Mouse (Mus musculus) forebrain, embryonic 11.5 days (tissue): ENCODE results near the gene Tmc2. TPM values are rescaled to one million over a fixed set of nuclear protein-coding genes. Genes with fewer than 3 reads are reported as not detected.

Experiments
- ATAC-seq: fragments of 200-750 bp; cut with Nextera tagmentation; replicated peaks from 2 replicates; pipeline ENCODE4 v1.8.0; 2017; ENCODE audit warnings: moderate TSS enrichment; ENCODE audit not compliant: low FRiP score
- DNase-seq: peaks from one replicate; pipeline ENCODE4 v3.0.0-alpha.2; 2017; ENCODE audit warnings: low spot score
- H3K27ac ChIP-seq: fragments of 300-500 bp; sonication (generic); 2 replicates; pipeline ENCODE4 v1.5.1; 2014; ENCODE audit warnings: low read depth, low read length
- H3K27me3 ChIP-seq: fragments of 300-500 bp; sonication (generic); 2 replicates; pipeline ENCODE4 v1.6.1; 2014; ENCODE audit warnings: mild to moderate bottlenecking, low read length, mixed read lengths; ENCODE audit not compliant: control insufficient read depth, insufficient read depth
- H3K36me3 ChIP-seq: fragments of 300-500 bp; sonication (generic); 2 replicates; pipeline ENCODE4 v1.6.1; 2014; ENCODE audit warnings: mild to moderate bottlenecking, low read length, moderate library complexity, mixed read lengths; ENCODE audit not compliant: control insufficient read depth, insufficient read depth
- H3K4me1 ChIP-seq: fragments of 300-500 bp; sonication (generic); replicated peaks from 2 replicates; pipeline ENCODE4 v1.6.1; 2014; ENCODE audit warnings: low read length, mixed read lengths; ENCODE audit not compliant: control insufficient read depth, insufficient read depth
- H3K4me2 ChIP-seq: fragments of 300-500 bp; sonication (generic); 2 replicates; pipeline ENCODE4 v1.6.1; 2014; ENCODE audit warnings: low read depth, mild to moderate bottlenecking, low read length, moderate library complexity, mixed read lengths; ENCODE audit not compliant: severe bottlenecking
- H3K4me3 ChIP-seq: fragments of 300-500 bp; sonication (generic); 2 replicates; pipeline ENCODE4 v1.5.1; 2014; ENCODE audit warnings: low read depth, low read length
- H3K9ac ChIP-seq: fragments of 300-500 bp; sonication (generic); 2 replicates; pipeline ENCODE4 v1.6.1; 2014; ENCODE audit warnings: low read length
- H3K9me3 ChIP-seq: fragments of 300-500 bp; sonication (generic); 2 replicates; pipeline ENCODE4 v1.6.1; 2016; ENCODE audit warnings: low read length, mixed read lengths; ENCODE audit not compliant: control insufficient read depth
- WGBS: fragments of 180-500 bp; shearing (Covaris S2); extraction: QIAGEN DNeasy Blood & Tissue Kit; methylation state at CpG from one replicate; pipeline ENCODE4 v1.1.7; 2014; 5-methylcytosine and 5-hydroxymethylcytosine counted together
- polyA plus RNA-seq: library from polyadenylated mRNA; unstranded; fragments of >200 nt; fragmentation: Nextera tagmentation; extraction: Ambion mirVana; gene quantifications from 2 replicates; pipeline ENCODE4 v1.2.1, GENCODE M21; 2014

Gene Tmc2
- polyA plus RNA-seq, 1 experiment from 2014 or later, result 0.05 TPM

DNA sequence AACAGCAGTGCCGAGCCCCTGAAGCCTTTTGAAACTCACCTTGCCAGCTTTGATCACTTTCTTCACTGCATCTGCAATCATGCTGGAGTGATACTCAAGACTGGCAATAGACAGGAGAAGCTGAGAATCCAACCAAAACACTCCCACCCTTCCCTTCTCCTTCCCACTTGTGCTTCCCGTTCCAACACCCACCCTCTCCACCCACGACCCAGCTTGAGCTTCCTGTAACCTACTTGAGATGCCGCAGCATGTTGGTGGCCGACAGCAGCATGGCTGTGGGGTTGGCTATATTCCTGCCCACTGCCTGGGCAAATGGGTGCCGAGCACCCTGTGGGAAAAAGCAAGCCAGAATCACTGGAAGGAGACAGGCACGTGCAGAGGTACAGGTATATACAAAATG lies 85.2 kb downstream of the Tmc2 start:
- peaks cover 14% of the 10 kb centered on the region for H3K4me1 ChIP-seq
- H3K27ac ChIP-seq, result no peak overlapping the region
- H3K9ac ChIP-seq, result no peak overlapping the region
- H3K27me3 ChIP-seq, result no peaks in the 10 kb centered on the region
- ATAC-seq, result no peak
- no peaks in the 10 kb centered on the region for H3K9me3 ChIP-seq
- WGBS, result 76% methylated on average over 7 of the region's 7 CpGs
- no peak overlapping the region for H3K4me3 ChIP-seq
- DNase-seq, result no peak
- peaks cover 27% of the 10 kb centered on the region for H3K36me3 ChIP-seq
- no peak overlapping the region for H3K4me2 ChIP-seq

DNA sequence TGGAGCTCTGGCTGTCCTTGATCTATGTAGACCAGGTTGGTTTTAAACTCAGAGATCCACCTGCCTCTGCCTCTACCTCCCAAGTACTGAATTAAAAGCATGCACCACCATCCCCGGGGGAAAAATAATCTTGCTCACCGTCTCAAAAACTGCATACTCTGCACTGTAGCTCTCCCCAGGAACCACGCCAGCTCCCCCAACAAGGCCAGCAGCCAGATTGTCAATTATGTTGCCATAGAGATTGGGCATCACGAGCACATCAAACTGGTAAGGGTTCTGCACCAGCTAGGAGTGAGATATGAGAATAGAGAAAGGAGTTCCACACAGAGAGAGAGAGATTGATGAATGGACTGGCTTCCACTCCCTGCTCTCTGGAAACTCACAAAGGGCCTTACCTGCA lies 85.8 kb downstream of the Tmc2 start:
- Histone ChIP-seq H3K27me3 (no peaks in the 10 kb centered on the region), H3K27ac (no peak overlapping the region), H3K4me3 (no peak overlapping the region), H3K9ac (no peak overlapping the region), H3K36me3 (peaks cover 22% of the 10 kb centered on the region), H3K9me3 (no peaks in the 10 kb centered on the region), H3K4me1 (peaks cover 9% of the 10 kb centered on the region; the same call in 1 of the 2 replicates), H3K4me2 (no peak overlapping the region)
- DNase-seq (no peak), ATAC-seq (no peak)
- 79% methylated on average over 4 of the region's 4 CpGs for WGBS

DNA sequence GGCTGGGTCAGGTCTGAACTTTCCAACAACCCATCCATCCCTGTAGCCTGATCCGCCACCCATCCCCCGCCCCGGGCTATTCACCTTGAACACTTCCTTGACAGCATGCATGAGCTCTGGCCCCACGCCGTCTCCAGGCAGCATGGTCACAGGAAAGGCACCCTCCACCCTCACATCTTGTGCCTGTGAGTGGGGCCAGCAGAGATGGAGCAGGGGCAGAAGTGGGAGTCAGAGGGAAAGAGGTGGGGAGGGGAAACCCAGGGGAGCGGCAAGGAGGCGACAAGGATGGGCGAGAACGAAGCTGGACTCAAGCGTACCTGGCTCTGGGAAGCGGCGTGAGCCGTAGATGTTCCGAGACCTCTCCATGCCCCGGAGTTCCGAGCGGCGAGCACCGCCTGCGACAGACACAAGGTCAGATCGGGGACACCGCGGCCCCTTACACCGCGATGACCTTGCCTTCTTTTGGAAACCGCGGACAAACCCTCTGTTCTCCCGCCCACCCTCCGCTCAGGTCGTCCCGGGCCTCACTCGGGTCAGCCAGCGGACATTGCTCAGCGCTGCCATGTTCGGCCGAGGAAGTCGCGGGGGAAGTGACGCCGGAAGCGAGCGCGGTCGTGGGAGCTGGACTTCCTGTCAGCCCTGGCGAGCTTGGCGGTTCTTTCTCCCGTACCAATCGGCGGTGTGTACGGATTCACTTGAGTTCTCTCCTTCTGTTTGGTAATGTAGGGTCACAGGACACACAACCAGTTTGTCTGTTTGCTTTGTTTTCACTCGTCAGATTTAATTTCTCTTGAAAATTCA lies 89.1 kb downstream of the Tmc2 start, which contains the start of gene Idh3b:
Gene Idh3b (minus strand): TSS at position 694 of the 801 bp plus-strand sequence.
- ATAC-seq, result peak; percentile 89
- H3K9ac ChIP-seq, result peak within 1 kb of the TSS; percentile 83
- DNase-seq, result peak; percentile 94
- H3K4me3 ChIP-seq, result peak within 1 kb of the TSS; percentile 81
- under 1% methylated on average over 51 of the region's 51 CpGs for WGBS
- no peak within 1 kb of the TSS for H3K27ac ChIP-seq
- H3K27me3 ChIP-seq, result no peaks in the 10 kb centered on the region
- no peaks in the 10 kb centered on the region for H3K9me3 ChIP-seq
- peaks cover 3% of the 10 kb centered on the region for H3K36me3 ChIP-seq
- peak within 1 kb of the TSS; percentile 98 for H3K4me2 ChIP-seq
- 0 out of 2 replicates have a peak, but pooled peaks cover 3% of the 10 kb centered on the region for H3K4me1 ChIP-seq

DNA sequence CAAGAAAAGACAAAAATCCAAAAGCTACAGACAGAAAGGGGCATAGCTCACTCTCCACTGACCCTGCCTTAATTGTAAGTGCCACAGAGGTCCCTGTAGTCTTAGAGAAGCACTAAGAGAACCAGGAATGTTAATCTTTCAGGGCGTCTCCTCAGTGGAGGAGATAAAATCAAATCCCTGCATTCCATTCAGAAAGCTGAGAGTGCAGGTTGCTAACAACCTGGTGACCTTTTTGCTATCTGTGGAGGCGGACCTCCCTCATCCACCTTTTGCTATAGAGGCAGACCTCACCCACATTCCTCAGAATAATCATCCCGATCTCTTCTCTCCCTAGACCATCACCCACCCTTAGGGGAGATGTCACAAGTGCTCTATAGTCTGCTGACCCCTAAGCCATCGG lies 94.1 kb downstream of the Tmc2 start:
- no peak for DNase-seq
- H3K4me1 ChIP-seq, result 0 out of 2 replicates have a peak, but pooled peaks cover 2% of the 10 kb centered on the region
- ATAC-seq, result no peak

DNA sequence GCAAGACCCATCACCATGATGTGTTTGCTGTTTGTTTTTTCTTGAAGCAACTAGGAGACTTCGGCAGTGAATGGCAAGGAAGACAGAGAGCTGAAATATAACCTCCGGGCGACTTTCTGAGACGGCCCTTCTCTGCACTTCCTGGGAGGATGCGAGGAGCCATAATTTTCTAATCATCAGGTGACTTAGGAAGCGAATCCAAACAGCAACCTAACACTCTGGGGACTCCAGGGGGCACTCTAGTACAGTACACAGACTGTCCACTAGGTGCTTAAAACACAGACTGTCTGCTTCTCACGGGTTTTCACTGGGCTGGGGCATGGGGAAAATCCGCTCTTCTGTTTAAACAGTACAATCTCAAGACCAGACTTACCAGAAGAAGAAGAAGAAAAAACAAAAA lies 96.4 kb downstream of the Tmc2 start:
- DNase-seq, result peak; percentile 71
- Histone ChIP-seq H3K4me1 (peaks cover 6% of the 10 kb centered on the region), H3K9me3 (no peaks in the 10 kb centered on the region), H3K27me3 (peaks cover 2% of the 10 kb centered on the region; the same call in 1 of the 2 replicates), H3K27ac (no peak overlapping the region), H3K4me2 (no peak overlapping the region), H3K4me3 (no peak overlapping the region), H3K36me3 (no peaks in the 10 kb centered on the region), H3K9ac (no peak overlapping the region)
- no peak for ATAC-seq
- WGBS, result 15% methylated on average over 8 of the region's 8 CpGs

More for the DNA sequence above, 94.1 kb downstream of the Tmc2 start:
- Histone ChIP-seq H3K9ac (no peak overlapping the region), H3K4me3 (no peak overlapping the region), H3K9me3 (no peaks in the 10 kb centered on the region), H3K36me3 (no peaks in the 10 kb centered on the region), H3K27me3 (peaks cover 2% of the 10 kb centered on the region; the same call in 1 of the 2 replicates), H3K27ac (no peak overlapping the region), H3K4me2 (no peak overlapping the region)
- 68% methylated on average over 4 of the region's 4 CpGs for WGBS

DNA sequence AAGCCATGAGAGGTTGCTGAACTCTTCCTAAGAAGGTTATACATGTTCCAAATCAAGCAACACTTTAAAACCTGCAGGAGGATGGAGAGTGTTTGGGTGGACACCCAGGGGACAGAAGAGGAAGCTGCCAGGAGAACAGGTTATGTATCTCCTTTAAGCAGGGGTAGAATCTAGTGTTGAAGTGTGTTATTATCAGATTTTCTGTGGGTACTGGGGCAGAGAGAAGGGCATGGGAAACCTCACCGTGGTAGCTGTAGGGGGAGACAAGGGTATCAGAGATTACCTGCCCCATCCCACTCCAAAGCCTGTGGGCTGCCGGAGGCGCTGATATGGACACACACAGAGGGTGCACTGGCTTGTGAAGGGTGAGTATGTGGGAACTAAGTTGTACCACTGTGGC lies 98.0 kb downstream of the Tmc2 start:
- no peak overlapping the region for H3K4me2 ChIP-seq
- H3K9ac ChIP-seq, result peak overlapping the region; percentile 16
- no peak overlapping the region for H3K27ac ChIP-seq
- no peaks in the 10 kb centered on the region for H3K9me3 ChIP-seq
- WGBS, result 26% methylated on average over 3 of the region's 3 CpGs
- H3K4me1 ChIP-seq, result peaks cover 10% of the 10 kb centered on the region
- no peaks in the 10 kb centered on the region for H3K36me3 ChIP-seq
- ATAC-seq, result no peak
- no peak for DNase-seq
- H3K4me3 ChIP-seq, result no peak overlapping the region
- peaks cover 4% of the 10 kb centered on the region for H3K27me3 ChIP-seq

DNA sequence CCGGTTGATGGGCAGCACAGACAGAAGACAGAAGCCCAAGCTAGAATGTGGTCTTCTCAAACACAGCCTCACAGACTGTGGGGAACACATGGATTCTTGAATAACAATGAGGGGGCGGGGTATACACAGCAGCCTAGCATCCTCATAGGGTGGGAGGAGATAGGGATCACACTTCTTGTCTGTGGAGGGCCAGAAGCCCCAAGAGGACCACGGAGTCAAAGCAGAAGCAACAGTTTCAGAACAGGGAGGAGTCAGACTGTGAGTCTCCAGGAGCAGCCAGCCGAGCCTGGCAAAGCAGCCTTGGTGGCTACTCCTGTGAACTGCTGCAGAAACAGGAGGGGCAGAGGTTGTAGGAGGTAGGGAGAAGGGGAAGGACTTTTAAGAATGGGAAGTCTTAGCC lies 98.5 kb downstream of the Tmc2 start:
- Histone ChIP-seq H3K4me3 (no peak overlapping the region), H3K9me3 (no peaks in the 10 kb centered on the region), H3K9ac (no peak overlapping the region), H3K4me2 (no peak overlapping the region), H3K36me3 (no peaks in the 10 kb centered on the region), H3K4me1 (peaks cover 10% of the 10 kb centered on the region), H3K27me3 (peaks cover 4% of the 10 kb centered on the region), H3K27ac (no peak overlapping the region)
- ATAC-seq (peak; percentile 19; the same call in 1 of the 2 replicates), DNase-seq (peak; percentile 54)
- WGBS, result 8% methylated on average over 4 of the region's 4 CpGs

DNA sequence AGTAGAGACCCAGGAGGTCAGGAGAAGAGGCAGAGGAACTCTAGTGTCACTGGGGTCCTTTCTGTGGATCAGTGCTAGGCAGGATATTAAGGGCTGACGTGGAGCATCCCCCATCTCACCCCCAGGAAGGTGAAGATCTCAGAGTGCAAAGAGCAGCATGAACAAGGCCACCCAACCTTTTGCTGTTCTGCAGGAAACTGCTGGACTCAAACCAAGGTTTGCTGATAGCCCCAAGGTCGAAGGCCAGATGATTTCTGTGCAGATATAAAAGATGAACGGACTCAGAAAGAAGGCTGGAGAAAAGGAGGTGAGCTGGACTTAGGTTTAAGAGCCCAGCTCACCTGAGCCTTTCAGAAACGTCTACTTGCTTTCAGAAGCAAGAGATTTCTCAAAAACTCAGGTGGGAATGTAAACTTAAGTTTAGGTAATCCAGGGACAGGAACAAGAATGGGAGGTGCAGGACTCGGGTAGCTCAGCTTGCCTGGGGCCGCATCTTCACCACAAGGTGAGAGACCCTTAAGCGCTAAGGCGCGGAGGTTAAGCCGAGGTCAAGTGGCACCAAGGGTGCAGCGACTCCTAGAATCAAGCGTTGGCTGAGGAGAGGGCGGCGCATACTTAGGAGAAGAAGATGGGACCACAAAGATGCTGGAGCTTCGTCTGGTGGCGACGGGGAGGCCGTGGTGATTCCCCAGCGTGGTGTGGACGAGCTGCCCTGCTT lies 99.4 kb downstream of the Tmc2 start:
- 8% methylated on average over 17 of the region's 20 CpGs for WGBS
- Histone ChIP-seq H3K4me3 (peak overlapping the region; percentile 81), H3K4me2 (peak overlapping the region; percentile 76), H3K4me1 (peaks cover 10% of the 10 kb centered on the region), H3K27ac (peak overlapping the region; percentile 41; the same call in 1 of the 2 replicates), H3K9me3 (no peaks in the 10 kb centered on the region), H3K9ac (peak overlapping the region; percentile 82), H3K27me3 (peaks cover 4% of the 10 kb centered on the region), H3K36me3 (no peaks in the 10 kb centered on the region)
- DNase-seq (no peak), ATAC-seq (no peak)
